Mouse (Mus musculus): ENCODE data around the gene Prss41.
A peak's percentile ranks its signal among the peaks of the same experiment; 100 is the strongest.
"Not testable (repeated sequence)": the region's sequence is repeated elsewhere in the genome, so short reads cannot be mapped to it uniquely, and the experiment has no call there.

Gene Prss41

GRCm38 (mm10) chr17:23843812-23844273, at the start of gene Prss41, which contains the start of gene Prss32:
Gene Prss41 (minus strand): TSS chr17:23844172.
Gene Prss32 (plus strand): TSS chr17:23843855.
- DNase-seq: peak in 1 of 2 experiments; percentile 61

- not testable (repeated sequence) for DNase-seq
Measured at GRCm38 (mm10) chr17:23880576-23880975, 36.6 kb upstream of the Prss41 start, which contains the start of the genes Dcpp1 and Dcpp2. Gene Dcpp1 (plus strand): TSS chr17:23880876. Gene Dcpp2 (plus strand): TSS chr17:23880880.

DNA sequence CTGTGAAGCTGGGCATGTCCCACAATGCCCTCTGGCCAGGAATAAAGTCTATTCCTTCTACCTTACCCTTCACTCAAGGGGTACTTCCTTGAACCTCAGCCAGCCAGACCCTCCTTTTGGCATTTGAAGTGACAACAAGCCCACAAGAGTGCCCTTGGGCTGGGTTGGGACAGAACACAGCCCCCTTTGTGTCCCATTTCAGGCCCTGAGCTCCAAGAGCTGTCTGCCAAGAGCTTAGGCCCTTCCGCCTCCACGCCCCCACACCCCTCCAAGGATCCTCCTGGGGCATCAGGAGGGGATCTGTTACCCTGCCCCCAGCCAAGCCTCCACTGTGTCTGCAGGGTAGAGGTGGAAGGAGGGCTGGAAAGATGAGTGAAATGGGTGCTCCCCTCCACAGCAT, 33.2 kb upstream of the Prss41 start:
- DNase-seq: no peak

DNA sequence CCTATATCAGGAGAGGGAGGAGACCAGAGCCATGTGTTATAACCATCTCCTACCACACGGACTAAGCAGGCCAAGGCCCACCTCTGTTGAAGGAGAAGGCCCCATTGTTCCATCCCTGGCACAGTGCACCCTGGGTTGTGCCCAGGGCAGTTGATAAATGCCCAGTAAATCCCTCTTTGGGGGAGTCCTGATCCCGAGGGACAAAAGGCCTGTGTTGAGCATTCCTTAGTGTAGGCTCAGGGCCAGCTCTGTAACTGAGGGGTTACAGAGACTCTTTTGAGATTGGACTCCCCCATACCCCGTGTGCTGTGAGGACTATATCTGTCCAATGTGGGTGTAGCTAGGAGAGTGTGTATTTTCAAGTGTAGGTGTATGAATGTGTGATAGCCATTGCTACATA, 32.8 kb upstream of the Prss41 start:
- no peak for DNase-seq

GRCm38 (mm10) chr17:23873884-23874856, 30.2 kb upstream of the Prss41 start:
- DNase-seq: peak in 1 of 2 experiments; percentile 24

DNA sequence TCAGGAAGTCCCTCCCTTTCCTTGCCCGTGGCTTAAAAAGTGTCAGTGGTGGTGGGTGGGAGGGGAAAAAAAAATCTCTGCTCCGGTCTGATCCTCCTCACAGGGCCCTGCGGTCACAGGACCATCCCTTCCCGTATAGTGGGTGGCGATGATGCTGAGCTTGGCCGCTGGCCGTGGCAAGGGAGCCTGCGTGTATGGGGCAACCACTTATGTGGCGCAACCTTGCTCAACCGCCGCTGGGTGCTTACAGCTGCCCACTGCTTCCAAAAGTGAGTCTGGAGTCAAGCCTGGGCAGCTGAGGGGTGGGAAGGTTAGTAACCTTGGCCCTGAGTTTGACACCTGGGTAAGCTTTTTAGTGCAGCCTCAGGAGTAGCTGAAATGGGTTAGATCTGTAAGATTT, 24.5 kb upstream of the Prss41 start:
- DNase-seq: no peak

DNA sequence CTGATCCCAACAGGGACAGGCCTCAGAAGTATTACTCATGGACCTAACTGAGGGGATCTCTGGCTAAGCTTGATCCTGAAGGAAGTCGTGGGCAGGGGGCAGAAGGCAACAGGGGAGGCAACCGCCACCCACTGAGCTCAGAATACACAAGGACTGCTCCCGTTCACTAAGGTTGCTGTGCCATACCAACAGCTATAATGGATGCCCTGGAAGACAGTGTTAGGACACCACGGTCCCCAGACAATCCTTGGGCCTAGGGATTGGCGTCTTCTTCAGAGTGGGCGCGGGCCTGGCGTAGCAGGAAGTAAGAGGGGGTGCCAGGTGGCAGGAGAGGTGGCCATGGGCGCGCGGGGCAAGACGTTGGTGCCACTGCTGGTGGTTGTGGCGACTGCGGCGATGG, 23.8 kb upstream of the Prss41 start, which contains the start of gene Prss21:
Gene Prss21, plus strand, starts transcription at position 301 of the 400 bp plus-strand sequence.
- no peak for DNase-seq

DNA sequence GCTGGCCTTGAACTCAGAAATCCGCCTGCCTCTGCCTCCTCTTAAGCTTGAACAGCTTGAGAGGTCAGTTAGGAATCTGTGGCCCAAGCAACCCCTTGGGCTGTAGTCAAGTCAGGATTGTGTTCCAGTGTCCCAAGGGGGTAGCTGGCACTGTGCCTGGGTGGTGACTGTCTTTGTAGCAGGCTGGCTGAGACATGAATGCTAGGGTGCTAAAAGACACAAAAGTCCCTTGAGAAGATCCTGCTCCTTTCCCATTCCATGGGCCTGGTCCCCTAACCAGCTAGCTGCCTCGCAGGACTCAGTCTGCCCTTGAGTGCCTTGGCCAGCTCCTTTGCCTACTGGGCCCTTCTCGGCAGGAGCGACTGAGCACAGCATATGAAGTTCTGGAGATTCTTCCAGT, 19.0 kb upstream of the Prss41 start:
- no peak for DNase-seq

- no peak for DNase-seq
Measured at GRCm38 (mm10) chr17:23857913-23858312, 13.9 kb upstream of the Prss41 start.

- no peak for DNase-seq
Measured at GRCm38 (mm10) chr17:23857193-23857592, 13.2 kb upstream of the Prss41 start.

GRCm38 (mm10) chr17:23854229-23854765, 10.3 kb upstream of the Prss41 start:
- no peak for DNase-seq

- peak; percentile 25 to 57 for DNase-seq
Measured at GRCm38 (mm10) chr17:23853292-23853691, 9.3 kb upstream of the Prss41 start.

GRCm38 (mm10) chr17:23850853-23851749, 7.1 kb upstream of the Prss41 start:
- DNase-seq: peak in 1 of 2 experiments; percentile 54

DNA sequence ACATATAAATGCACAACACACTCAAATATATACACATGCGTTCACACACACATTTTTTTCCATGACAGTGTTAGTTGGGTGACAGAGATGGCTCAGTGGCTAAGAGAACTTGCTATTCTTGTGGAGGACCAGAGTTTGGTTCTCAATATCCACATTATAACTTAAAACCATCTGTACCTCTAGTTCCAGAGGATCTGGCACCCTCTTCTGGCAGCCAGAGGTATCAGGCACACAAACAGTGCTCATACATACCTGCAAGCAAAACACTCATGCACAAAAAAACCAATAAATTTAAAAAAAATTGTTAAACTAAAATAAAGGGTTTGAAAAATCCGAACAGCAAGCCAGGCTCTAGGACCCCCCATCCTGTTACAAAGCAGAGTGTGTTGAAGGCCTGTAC, 6.1 kb upstream of the Prss41 start:
- DNase-seq: no peak

DNA sequence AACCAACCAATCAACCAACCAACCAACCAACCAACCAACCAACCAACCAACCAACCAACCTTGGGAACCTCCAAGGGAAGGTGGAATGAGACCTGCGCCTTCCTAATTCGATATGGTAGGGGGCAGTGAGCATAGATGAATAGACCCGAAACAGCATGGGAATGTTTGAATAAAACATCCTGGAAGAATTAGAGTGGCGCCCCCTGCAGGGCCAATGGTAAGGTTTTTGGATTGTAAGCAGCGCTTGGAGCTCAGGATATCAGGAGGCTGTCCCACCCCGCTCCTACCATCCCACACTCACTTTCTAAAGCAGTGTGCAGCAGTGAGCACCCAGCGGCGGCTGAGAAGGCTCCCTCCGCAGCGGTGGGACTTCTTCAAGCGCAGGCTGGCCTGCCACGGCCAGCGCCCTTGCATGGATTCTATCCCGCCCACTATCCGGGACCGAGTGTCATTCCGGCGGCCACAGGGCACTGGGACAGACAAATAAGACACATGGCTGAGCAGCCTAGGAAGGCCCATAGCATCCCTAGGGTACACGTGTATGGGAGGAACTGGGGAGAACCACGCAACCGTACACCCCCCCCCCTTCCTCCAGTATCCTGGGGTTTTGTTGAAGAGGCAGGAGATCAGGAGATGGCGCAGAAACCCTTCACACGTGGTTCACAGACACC, 696 bp downstream of the Prss41 start:
- DNase-seq: peak in 1 of 2 experiments; percentile 27

DNA sequence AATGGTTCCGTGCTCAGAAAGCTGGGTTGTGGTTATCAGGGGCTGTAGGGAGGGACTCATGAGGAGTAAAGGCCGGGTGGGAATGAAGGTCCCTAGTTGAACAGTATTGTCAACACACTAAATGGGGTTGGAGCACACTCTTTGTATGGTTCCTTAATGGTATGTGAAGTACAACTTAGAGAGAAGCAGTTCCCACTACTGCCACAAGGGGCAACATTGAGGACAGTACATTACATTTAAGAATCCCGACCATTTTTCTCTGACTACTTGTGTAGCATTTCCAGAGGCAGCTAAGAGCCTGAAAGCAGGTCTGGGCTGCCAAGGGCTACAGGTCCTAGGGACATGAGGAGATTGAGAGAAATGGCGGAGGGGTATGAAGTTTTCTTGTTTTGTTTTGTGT, 2.8 kb downstream of the Prss41 start:
- DNase-seq: peak in 1 of 2 experiments; percentile 72

DNA sequence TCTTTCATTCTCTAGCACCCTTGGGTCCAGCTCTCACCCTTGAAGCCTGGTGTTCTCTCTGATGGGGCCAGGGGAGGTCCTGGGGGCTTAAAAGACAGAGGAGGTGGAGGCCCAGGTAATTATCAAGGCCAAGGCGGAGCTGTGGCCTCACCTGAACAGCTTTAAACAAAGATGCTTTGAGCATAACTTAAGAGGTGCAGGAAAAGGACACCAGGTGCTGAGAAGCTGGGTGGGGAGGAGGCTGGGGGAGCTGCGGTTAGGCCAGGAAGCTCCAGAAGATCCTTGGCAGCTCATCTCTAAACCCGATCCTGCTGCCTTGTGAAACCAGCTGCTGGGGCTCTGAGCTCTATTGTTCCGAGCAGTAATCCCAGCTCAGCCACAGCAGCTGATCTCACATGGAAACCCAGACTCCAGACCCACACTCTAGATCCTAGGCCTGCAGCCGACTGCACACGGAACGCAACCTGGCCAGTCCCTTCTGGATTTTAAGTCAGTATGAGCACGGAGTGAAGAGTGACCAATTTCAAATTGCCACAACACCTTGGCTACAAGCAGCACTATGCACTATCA, 7.9 kb downstream of the Prss41 start, which contains the start of gene Prss33:
Gene Prss33, minus strand, starts transcription at position 51 of the 570 bp plus-strand sequence.
- DNase-seq: no peak

DNA sequence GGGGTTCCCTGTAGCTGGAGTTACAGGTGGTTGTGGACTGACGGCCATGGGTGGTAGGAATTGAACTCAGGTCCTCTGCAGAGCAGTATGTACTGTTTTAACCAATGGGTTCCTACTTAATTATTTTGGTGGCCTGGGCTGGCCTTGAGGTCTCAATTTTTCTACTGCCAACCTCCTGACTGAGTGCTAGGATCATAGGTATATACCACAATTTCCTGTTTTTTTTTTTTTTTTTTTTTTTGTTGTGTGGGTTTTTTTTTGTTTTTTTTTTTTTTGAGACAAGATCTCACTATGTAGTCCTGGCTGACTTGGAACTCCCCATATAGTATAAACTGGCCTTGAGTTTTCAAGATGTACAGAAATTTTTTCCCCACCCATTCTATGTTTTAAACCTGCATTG, 12.8 kb downstream of the Prss41 start:
- DNase-seq: no peak

- peak; percentile 73 for DNase-seq
Measured at GRCm38 (mm10) chr17:23829064-23829619, 14.8 kb downstream of the Prss41 start, which contains the start of gene Elob. Gene Elob (minus strand): TSS chr17:23829136.

DNA sequence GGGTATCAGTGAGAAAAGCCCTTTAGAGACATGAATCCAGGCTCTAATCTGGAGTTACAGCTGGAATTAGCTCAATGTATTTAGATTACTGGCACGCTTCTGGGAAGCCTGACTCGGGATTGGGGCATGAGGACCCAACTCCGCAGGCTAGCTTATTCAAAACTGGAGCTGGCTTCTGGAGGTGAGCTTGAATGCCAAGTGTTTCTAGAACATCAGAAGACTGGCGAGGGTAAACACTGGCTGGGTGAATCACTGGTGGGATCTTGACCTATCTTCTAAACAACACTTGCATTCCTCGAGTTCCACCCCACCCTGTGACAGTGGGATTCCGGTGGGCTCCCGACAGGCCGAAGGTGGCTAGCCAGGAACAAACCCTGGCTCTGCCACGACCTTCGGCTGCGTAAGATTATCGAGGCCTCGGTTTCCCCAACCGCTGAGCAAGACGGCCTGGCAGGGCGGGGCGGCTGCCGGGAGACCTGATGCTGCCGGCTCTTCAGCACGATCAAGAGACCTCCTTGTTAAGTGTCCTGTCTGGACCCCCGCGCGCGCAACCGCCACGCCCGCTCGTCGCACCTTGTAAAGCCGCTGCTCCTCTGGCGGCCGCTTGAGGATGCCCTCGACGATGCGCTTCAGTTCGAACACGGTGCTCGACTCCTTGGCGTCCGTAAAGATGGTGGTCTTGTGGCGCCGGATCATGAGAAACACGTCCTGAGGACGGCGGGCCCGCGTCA, 15.5 kb downstream of the Prss41 start:
- DNase-seq: peak; percentile 59 to 61
